Mouse (Mus musculus) liver, embryonic 13.5 days (tissue): ENCODE measurements around the gene Cpa4. TPM values are rescaled to one million over a fixed set of nuclear protein-coding genes. Genes with fewer than 3 reads are reported as not detected.

Experiments
- ATAC-seq: fragments of 200-750 bp; cut with Nextera tagmentation; 2 replicates; pipeline ENCODE4 v1.8.0; 2017; ENCODE audit warnings: low read depth, mild to moderate bottlenecking, moderate number of reproducible peaks, moderate library complexity
- DNase-seq: peaks from one replicate; pipeline ENCODE4 v3.0.0; 2022
- H3K27ac ChIP-seq: fragments of 300-500 bp; sonication (generic); 2 replicates; pipeline ENCODE4 v1.5.1; 2015; ENCODE audit warnings: moderate library complexity, mild to moderate bottlenecking, inconsistent platforms
- H3K27me3 ChIP-seq: fragments of 300-500 bp; sonication (generic); 2 replicates; pipeline ENCODE4 v1.6.1; 2015; ENCODE audit warnings: mild to moderate bottlenecking, inconsistent platforms
- H3K36me3 ChIP-seq: fragments of 300-500 bp; sonication (generic); 2 replicates; pipeline ENCODE4 v1.6.1; 2015; ENCODE audit warnings: mild to moderate bottlenecking, inconsistent platforms
- H3K4me1 ChIP-seq: fragments of 300-500 bp; sonication (generic); replicated peaks from 2 replicates; pipeline ENCODE4 v1.6.1; 2015; ENCODE audit warnings: inconsistent platforms
- H3K4me2 ChIP-seq: fragments of 300-500 bp; sonication (generic); 2 replicates; pipeline ENCODE4 v1.6.1; 2015; ENCODE audit warnings: inconsistent platforms, mild to moderate bottlenecking, moderate library complexity
- H3K4me3 ChIP-seq: fragments of 300-500 bp; sonication (generic); replicated peaks from 2 replicates; pipeline ENCODE4 v1.5.1; 2015; ENCODE audit warnings: mild to moderate bottlenecking, inconsistent platforms
- H3K9ac ChIP-seq: fragments of 300-500 bp; sonication (generic); 2 replicates; pipeline ENCODE4 v1.6.1; 2015; ENCODE audit warnings: mild to moderate bottlenecking, inconsistent platforms
- H3K9me3 ChIP-seq: fragments of 300-500 bp; sonication (generic); replicated peaks from 2 replicates; pipeline ENCODE4 v1.6.1; 2016; ENCODE audit warnings: inconsistent platforms
- WGBS: fragments of 180-500 bp; shearing (Covaris S2); methylation state at CpG from one replicate; pipeline ENCODE4 v1.1.7; 2015; ENCODE audit not compliant: insufficient replicate concordance; 5-methylcytosine and 5-hydroxymethylcytosine counted together
- polyA plus RNA-seq: library from polyadenylated mRNA; unstranded; fragments of >200 nt; fragmentation: Nextera tagmentation; extraction: Ambion mirVana; gene quantifications from 2 replicates; pipeline ENCODE4 v1.2.1, GENCODE M21; 2015

Gene Cpa4
- polyA plus RNA-seq, 1 experiment from 2014 or later, result 0.13 TPM

DNA sequence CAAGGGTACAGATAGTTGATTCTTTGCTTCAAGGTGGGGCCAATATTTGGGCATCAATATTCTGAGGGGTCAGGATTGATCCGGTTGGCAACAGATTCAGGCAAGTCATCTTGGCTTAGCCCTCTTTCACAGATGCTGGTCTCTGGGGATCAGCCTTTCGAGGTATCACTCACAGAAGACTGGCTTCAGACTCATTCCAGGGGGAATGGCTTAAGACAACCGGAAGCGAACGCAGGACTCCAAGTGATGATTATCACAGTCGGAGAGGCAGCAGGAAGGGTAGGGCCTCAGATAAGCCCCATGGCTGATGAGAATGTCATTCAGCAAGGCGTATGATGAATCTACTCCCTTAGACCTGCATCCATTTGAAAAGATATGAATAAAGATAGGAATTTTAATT, 26.2 kb downstream of the Cpa4 start:
- Histone ChIP-seq H3K9me3 (no peaks in the 10 kb centered on the region), H3K4me1 (no peaks in the 10 kb centered on the region), H3K4me3 (no peak overlapping the region), H3K9ac (no peak overlapping the region), H3K4me2 (no peak overlapping the region), H3K36me3 (no peaks in the 10 kb centered on the region), H3K27ac (no peak overlapping the region), H3K27me3 (no peaks in the 10 kb centered on the region)
- DNase-seq (no peak), ATAC-seq (no peak)
- 31% methylated on average over 7 of the region's 7 CpGs for WGBS

DNA sequence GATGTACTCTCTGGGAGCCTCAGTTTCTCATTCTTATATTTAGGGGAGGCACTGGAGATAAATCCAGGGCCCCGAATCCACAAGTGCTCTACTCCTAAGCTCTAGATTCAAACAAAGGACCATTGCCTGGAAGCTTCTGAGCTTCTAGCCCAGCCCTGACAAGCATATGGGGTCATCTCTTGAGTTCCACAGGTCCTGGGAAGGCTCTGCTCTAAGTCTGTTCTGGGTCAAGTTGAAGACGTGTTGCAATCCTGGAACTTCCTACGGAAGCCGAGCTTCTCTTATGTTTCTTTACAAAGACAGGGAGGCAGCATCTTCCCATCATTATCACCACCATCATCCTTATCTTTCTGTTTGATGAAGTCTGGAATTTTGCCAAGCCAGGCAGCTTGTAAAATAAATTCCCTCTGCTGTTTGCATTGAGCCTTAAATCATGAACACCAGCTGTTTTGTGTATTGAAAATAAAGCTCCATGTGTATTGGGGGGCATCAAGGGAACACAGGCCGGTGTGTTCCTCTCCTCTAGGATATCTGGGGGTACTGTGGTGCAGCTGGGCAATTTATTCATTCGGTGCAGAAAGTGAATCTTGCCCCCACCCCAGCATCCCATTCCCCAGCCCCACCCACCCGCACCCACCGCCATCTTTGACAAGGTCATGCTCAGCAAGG, 28.2 kb downstream of the Cpa4 start:
- Histone ChIP-seq H3K4me1 (no peaks in the 10 kb centered on the region), H3K9ac (no peak overlapping the region), H3K36me3 (no peaks in the 10 kb centered on the region), H3K9me3 (no peaks in the 10 kb centered on the region), H3K4me2 (no peak overlapping the region), H3K27ac (no peak overlapping the region), H3K27me3 (no peaks in the 10 kb centered on the region), H3K4me3 (no peak overlapping the region)
- no peak for ATAC-seq
- DNase-seq, result no peak
- 70% methylated on average over 8 of the region's 8 CpGs for WGBS

DNA sequence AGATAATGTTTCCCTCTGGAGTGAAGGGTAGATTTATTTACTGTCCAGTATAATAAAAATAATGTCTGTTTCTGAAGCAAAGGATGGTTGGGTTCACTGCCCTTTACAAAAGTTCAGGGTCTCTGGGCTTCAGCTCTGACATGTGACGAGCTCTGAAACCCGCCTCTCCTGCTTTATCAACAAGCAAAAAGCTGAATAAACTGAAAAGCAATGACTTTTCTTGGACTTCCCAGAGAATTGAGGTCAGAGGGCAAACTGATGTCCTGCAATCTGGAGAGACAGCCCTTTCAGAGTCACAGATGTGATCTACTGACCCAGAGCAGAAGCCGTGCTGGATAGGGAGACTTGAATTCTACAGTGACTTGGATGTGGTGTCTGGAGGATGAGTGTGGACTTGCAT, 31.9 kb downstream of the Cpa4 start:
- no peaks in the 10 kb centered on the region for H3K27me3 ChIP-seq
- no peaks in the 10 kb centered on the region for H3K36me3 ChIP-seq
- H3K27ac ChIP-seq, result no peak overlapping the region
- H3K9ac ChIP-seq, result no peak overlapping the region
- no peaks in the 10 kb centered on the region for H3K9me3 ChIP-seq
- 46% methylated on average over 3 of the region's 3 CpGs for WGBS
- H3K4me2 ChIP-seq, result no peak overlapping the region
- H3K4me3 ChIP-seq, result no peak overlapping the region
- ATAC-seq (no peak), DNase-seq (no peak)
- H3K4me1 ChIP-seq, result no peaks in the 10 kb centered on the region

- Histone ChIP-seq H3K9me3 (no peaks in the 10 kb centered on the region), H3K4me2 (no peak overlapping the region), H3K27ac (no peak overlapping the region), H3K4me1 (no peaks in the 10 kb centered on the region), H3K4me3 (no peak overlapping the region), H3K9ac (no peak overlapping the region), H3K27me3 (no peaks in the 10 kb centered on the region), H3K36me3 (no peaks in the 10 kb centered on the region)
- WGBS, result 52% methylated on average over 1 of the region's 1 CpGs
- DNase-seq (no peak), ATAC-seq (no peak)
Observed at GRCm38 (mm10) chr6:30600995-30601394, 32.8 kb downstream of the Cpa4 start.

DNA sequence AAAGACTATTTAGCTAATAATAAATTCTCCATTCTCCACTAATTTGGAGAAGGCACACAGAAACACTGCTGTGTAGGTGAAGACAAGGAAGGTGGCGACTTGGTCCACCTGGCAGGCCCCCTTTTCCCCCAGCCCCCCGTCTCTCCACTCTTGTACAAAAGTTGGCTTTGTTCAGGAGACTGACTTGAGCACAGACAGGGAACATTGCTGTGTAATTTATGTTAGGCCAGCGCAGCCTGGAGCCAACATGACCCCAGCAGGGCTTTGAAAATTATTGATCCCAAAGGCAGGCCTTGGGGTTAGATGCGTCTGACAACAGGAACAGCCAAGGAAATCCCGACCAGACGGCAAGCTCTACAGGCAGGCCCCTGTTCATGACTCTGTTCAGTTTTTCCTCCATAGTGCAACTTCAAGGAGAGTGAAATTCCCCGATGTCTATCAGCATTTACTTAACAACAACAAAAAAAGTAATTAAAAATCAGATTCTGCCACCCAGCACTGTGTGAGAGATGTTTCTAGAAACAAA, 36.2 kb downstream of the Cpa4 start:
- Histone ChIP-seq H3K4me3 (no peak overlapping the region), H3K4me1 (no peaks in the 10 kb centered on the region), H3K36me3 (no peaks in the 10 kb centered on the region), H3K27ac (no peak overlapping the region), H3K27me3 (no peaks in the 10 kb centered on the region), H3K9me3 (no peaks in the 10 kb centered on the region), H3K9ac (no peak overlapping the region), H3K4me2 (no peak overlapping the region)
- DNase-seq (no peak), ATAC-seq (no peak)
- 60% methylated on average over 7 of the region's 7 CpGs for WGBS

GRCm38 (mm10) chr6:30605111-30605510, 36.9 kb downstream of the Cpa4 start:
- no peaks in the 10 kb centered on the region for H3K4me1 ChIP-seq
- H3K9ac ChIP-seq, result no peak overlapping the region
- H3K36me3 ChIP-seq, result no peaks in the 10 kb centered on the region
- DNase-seq (no peak), ATAC-seq (no peak)
- no peak overlapping the region for H3K4me2 ChIP-seq
- H3K27ac ChIP-seq, result no peak overlapping the region
- 74% methylated on average over 4 of the region's 4 CpGs for WGBS
- no peaks in the 10 kb centered on the region for H3K27me3 ChIP-seq
- no peaks in the 10 kb centered on the region for H3K9me3 ChIP-seq
- no peak overlapping the region for H3K4me3 ChIP-seq

DNA sequence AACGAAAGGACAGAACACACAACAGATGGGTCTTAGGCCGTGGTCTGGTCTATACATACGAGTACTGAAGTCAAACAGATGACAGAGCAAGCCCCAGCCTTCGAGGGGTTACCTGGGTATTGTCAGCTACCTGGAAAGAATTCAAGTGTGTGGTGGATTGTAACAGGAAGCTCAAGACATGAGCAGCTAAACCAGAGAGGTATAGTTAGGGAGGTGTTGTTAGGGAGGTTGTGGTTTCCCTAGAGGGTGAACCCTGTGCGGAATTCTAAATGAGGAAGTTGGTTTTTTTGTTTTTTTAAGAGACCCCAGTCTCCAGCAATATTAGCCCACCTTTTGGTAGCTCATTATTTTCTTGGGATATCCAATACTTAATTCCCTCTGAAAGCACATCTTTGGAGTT, 37.5 kb downstream of the Cpa4 start:
- Histone ChIP-seq H3K27ac (no peak overlapping the region), H3K36me3 (no peaks in the 10 kb centered on the region), H3K9ac (no peak overlapping the region), H3K27me3 (no peaks in the 10 kb centered on the region), H3K4me1 (no peaks in the 10 kb centered on the region), H3K9me3 (no peaks in the 10 kb centered on the region), H3K4me3 (no peak overlapping the region), H3K4me2 (no peak overlapping the region)
- WGBS, result 30% methylated on average over 5 of the region's 5 CpGs
- ATAC-seq (no peak), DNase-seq (no peak)

DNA sequence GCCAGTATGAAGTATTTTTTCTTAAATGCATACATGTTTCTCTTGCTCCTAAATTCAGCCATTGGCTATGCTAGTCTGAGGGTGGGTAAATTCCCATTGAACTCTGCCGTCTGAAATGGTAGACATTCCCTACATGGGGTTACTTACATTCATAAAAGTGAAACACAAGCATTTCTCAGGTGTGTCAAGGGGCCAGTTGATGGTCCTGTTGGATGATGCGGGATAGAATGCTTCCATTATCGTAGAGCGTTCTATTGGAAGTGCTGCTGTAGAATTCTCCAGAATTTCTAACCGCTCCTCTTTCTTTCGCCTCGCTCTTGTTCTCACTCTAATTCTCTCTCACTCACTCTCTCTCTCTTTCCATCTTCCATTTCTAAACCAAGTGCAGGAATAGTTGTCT, 42.5 kb downstream of the Cpa4 start, which contains the start of gene Cpa5:
TSS of gene Cpa5 (plus strand) at position 301 of the 400 bp plus-strand sequence.
- Histone ChIP-seq H3K27me3 (peaks cover 17% of the 10 kb centered on the region), H3K4me2 (no peak within 1 kb of the TSS), H3K36me3 (no peaks in the 10 kb centered on the region), H3K9me3 (no peaks in the 10 kb centered on the region), H3K27ac (no peak within 1 kb of the TSS), H3K4me3 (no peak within 1 kb of the TSS), H3K4me1 (no peaks in the 10 kb centered on the region), H3K9ac (no peak within 1 kb of the TSS)
- ATAC-seq (no peak), DNase-seq (no peak)
- 86% methylated on average over 7 of the region's 7 CpGs for WGBS

DNA sequence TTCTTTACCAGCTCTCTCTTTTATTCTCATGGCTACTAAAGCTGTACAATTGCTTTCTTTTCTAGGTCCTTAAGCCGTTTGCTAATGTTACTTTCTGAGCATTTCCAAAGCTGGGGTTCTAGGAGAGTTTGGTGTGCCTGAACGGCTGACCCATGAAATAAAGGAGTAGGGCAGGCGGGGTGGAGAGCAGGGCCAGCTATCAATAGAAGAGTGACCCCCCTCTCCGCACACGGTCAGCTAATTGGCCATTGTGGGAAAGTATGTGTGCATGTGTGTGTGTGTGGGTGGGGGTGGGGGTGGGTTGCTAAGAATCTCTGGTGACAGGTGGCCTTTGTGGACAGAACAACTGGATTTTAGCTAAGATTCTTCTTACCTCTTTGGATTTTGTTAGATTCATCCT, 43.0 kb downstream of the Cpa4 start:
- WGBS, result 60% methylated on average over 5 of the region's 5 CpGs
- no peak overlapping the region for H3K27ac ChIP-seq
- H3K4me1 ChIP-seq, result no peaks in the 10 kb centered on the region
- H3K4me2 ChIP-seq, result no peak overlapping the region
- no peak for ATAC-seq
- DNase-seq, result no peak
- no peak overlapping the region for H3K4me3 ChIP-seq
- H3K9me3 ChIP-seq, result no peaks in the 10 kb centered on the region
- no peaks in the 10 kb centered on the region for H3K36me3 ChIP-seq
- peaks cover 22% of the 10 kb centered on the region for H3K27me3 ChIP-seq
- H3K9ac ChIP-seq, result no peak overlapping the region

DNA sequence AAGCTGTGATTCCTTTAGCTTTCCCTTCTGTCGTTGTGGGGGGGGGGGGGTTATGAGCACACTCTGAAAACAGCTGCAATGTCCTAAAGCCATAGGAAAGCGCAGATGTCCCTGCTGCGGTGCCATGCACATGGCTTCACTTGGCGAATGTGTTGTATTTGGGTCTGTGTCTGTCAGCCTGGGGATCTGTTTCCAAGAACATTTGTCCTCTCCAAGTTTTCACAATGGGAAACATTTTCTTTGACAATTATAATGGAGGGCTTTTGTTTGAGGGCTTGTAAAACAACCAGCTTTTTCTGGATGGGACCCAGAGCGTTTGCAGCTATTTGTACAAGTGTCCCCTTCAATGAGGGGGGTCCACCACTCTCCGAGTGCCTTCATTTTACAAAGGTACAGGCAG, 46.1 kb downstream of the Cpa4 start:
- H3K9ac ChIP-seq, result no peak overlapping the region
- H3K36me3 ChIP-seq, result no peaks in the 10 kb centered on the region
- no peak overlapping the region for H3K4me2 ChIP-seq
- peaks cover 52% of the 10 kb centered on the region for H3K27me3 ChIP-seq
- no peaks in the 10 kb centered on the region for H3K9me3 ChIP-seq
- H3K4me3 ChIP-seq, result no peak overlapping the region
- DNase-seq (no peak), ATAC-seq (no peak)
- WGBS, result 69% methylated on average over 6 of the region's 6 CpGs
- peaks cover 15% of the 10 kb centered on the region for H3K4me1 ChIP-seq
- H3K27ac ChIP-seq, result no peak overlapping the region

DNA sequence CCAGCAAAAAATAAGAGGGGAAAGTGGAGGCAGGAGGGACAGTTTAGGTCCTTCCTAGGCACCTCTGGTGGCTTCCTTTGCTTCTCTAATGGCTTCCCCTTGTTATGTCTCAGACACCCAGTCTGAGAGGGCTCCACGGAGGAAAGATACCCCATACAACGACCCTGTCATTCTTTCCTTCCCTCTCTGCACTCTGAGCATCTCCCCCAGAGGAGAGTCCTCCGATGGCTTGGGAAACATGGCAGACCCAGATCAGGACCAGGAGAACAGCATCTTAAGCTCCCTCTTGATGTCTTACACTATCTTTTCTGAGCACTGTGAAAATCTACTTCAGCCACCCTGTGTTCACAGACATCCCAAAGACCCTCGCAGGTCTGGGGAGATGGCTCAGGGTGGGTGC, 47.6 kb downstream of the Cpa4 start:
- no peaks in the 10 kb centered on the region for H3K36me3 ChIP-seq
- peaks cover 60% of the 10 kb centered on the region for H3K27me3 ChIP-seq
- no peak overlapping the region for H3K4me3 ChIP-seq
- DNase-seq (no peak), ATAC-seq (no peak)
- WGBS, result 14% methylated on average over 4 of the region's 4 CpGs
- H3K27ac ChIP-seq, result no peak overlapping the region
- H3K9me3 ChIP-seq, result no peaks in the 10 kb centered on the region
- no peak overlapping the region for H3K4me2 ChIP-seq
- H3K4me1 ChIP-seq, result peaks cover 15% of the 10 kb centered on the region
- H3K9ac ChIP-seq, result no peak overlapping the region

- H3K27me3 ChIP-seq, result peaks cover 60% of the 10 kb centered on the region
- H3K9me3 ChIP-seq, result no peaks in the 10 kb centered on the region
- H3K36me3 ChIP-seq, result no peaks in the 10 kb centered on the region
- no peak overlapping the region for H3K4me3 ChIP-seq
- H3K9ac ChIP-seq, result no peak overlapping the region
- H3K4me2 ChIP-seq, result no peak overlapping the region
- 4% methylated on average over 8 of the region's 8 CpGs for WGBS
- peaks cover 15% of the 10 kb centered on the region for H3K4me1 ChIP-seq
- no peak for DNase-seq
- peak overlapping the region; percentile 13; the same call in 1 of the 2 replicates for H3K27ac ChIP-seq
- no peak for ATAC-seq
Observed at GRCm38 (mm10) chr6:30616491-30616941, 48.3 kb downstream of the Cpa4 start.
